Mouse (Mus musculus) kidney, postnatal 10 days (tissue): ENCODE results near the gene Hapln2.

ENCODE experiments used
- DNase-seq: peaks from one replicate; pipeline ENCODE4 v3.0.0; 2021; ENCODE audit warnings: mixed read lengths

The Hapln2 gene

DNA sequence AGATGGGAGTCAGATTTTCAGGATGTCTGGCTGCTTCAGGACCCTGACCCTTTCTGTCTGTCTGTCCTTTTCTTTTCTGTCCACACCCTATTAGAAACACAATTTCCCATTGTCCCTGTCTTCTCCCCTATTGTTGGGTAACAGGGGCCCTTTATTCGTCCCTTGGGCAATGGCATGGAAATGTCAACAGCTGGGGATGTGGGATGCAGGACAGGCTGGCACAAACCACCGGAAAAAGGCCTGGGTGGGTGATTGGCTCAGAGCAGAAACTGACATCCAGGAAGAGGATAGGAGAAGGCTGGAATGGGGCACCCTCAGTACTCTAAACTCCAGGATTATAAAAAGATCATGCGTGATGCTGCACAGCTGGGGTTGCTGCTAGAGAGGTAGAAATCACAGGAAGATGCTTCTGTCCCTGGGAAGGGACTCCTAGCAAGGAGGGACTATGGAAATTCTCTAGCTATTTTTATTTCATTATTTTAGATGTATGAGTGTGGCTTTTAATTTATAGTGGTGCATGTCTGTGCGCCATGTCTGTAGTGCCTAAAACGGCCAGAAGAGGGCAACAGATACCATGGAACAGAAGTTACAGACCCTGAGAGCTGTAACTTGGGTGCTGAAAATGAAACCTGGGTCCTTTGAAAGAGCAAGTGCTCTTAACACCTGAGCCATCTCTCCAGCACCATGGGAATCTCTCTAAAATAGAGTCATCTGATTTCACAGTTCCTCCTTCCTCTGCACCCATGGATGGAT, at the start of gene Hapln2:
Hapln2 (minus strand) TSS at position 150 of the 753 bp plus-strand sequence.
- peak; percentile 30 for DNase-seq

DNA sequence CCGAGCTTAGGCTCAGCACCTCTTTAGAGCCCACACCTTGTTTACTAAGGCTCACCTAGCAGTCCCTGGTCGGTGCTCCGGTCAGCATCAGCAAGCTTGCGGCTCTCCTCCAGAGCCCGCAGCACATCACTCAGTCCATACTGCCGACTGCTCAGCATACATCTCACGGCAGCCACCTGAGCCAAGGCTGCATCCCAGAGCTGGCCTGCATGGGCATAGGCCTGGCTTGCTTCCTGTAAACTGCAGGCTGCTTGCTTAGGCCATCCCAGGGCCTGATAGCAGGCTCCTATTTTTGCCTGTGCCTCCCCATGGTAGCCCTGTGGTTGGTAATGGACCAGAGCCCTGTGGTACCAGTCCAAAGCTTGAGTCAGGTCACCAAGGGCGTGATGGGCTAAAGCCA, 47.4 kb upstream of the Hapln2 start:
- DNase-seq: no peak

DNA sequence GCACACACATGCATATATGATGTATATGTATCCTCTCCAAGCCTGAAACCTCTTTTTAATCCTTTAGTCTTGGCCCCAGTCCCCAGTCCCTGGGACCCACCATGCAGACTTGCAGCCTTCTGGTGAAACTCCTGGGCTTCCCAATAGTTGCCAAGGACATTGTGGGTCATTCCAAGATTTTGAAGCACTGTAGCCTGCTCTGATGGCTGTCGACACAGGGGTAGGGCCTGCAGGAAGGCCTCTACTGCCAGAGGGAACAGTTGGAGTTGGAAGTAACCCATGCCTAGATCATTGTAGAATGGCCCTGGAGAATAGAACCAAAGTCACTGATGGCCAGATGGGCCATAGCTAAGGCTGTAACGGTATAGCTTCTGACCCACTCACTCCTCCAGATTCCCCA, 47.0 kb upstream of the Hapln2 start:
- no peak for DNase-seq

DNA sequence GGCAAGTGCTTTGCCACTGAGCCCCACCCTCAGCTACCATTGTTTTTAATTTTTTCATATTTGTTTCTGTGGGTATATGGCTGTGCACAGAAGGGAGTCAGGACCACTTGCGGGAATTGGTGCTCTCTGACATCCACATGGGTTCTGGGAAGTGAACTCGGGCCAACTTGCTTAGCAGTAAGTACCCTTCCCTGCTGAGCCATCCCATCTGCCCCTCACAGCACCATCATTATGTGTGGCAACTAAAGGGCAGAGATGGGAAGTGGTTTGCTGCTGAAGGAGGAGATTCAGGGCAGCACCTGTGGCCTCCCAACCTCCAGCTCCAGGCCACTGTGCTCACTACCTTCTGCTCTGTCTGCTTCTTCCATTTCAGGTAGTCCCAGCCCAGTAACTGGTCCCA, 46.2 kb upstream of the Hapln2 start:
- no peak for DNase-seq

DNA sequence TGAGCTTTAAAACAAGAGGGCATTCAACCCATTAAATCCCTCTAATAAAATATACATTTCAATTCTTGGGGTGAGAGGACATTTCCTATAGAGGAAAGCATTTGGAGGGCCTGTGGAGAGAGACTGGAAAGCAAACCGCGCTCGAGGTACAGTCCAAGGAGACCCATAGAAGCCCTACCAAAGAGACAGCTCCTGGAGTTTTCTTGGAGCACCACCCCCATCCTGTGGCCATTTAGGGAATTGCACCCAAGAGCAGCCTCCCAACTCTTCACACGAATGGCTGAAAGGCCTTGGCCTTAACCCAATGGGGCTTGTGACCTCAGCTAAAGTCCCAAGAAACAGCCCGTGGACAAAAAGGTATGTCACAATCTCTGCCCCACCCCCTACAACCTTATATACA, 44.4 kb upstream of the Hapln2 start:
- DNase-seq: peak; percentile 89

DNA sequence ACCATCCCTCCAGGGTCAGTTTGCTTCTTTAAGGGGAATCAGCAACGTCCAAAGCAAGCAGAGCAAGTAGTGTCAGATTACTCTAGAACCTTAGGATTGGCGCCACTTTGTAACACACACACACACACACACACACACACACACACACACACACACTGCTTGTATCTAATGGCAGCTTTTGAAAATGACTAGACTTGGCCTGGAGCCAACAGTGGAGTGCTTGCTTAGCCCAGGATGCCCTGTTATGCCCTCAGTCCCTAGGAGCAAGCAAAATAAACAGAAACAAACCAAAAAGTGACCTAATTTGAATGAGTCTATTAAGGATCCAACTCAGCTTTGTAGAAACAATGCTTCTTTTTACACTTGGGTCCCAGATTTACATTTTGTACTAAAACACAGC, 41.0 kb upstream of the Hapln2 start:
- no peak for DNase-seq

DNA sequence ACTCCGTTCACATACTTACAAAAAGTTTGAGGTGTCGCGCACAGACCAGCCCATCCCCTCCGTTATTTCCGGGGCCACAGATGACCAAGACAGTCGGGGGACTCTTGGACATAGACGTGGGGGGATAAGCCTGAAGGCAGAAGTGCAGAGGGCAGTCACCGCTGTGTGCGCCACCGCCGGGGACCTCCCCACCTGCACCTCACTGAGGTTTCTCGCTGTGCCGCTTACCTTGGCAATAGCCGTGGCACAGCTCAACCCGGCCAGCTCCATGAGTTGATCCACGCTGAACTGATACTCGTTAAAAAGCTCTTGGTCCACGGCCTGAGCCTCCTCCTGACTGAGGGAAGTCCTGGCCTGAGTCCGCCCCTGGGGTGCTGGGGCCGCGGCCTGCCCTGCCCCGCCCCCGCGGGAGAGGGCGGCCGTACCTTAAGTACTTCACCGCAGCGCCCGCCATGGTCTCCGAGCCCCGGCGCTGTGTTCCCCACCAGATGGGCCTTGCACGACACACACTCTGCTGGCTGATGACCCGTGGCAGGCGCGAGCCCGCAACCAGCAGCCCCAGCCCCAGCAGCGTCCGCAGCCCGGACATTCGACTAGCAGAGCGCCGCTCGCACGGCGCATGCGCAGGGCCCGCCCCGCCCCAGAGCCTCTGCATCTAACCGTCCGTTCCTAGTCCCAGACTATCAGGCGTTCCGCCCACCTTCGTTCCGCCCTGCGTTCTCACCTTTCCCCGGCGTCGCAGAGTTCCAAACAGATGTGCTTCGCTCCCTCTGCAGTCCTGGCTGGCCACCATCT, 30.7 kb upstream of the Hapln2 start, which contains the start of gene Naxe:
Naxe (minus strand) TSS at position 594 of the 795 bp plus-strand sequence.
- DNase-seq: peak; percentile 91

DNA sequence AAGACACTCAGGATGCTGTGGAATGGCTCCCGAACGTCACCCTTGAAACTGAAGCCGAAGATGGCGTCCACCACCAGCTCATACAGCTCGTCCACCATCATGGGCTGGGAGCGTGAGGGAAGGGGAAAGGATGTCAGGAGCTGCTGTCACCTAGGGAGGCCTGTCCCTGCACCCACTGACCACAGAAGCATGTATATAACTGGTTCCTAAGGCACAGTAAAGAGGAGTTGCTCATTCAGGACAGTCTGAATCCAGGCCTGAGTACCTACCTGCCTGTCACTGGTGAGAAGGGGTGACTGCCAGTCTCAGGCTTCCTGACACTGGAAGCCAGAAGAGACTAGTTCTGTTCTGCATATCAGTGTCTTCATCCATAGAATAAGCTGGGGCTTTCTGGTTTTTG, 29.6 kb upstream of the Hapln2 start:
- no peak for DNase-seq

DNA sequence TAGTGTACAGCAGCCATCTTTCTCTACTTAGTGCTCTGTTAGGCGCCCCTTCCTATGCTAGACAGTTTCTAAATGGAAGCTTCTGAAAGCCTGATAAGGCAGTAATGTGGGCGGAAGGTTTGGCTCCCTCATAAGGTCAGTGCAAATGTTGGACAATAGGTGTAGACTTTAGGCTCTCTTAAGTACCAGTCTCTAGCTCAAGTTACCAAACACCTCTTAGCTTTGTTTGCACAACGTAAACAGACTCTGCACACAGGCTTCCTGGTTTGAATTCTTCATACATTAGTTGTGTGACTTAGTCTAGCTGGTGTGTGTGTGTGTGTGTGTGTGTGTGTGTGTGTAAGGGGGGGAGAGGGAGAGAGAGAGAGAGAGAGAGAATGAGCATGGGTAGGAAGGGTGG, 22.1 kb upstream of the Hapln2 start:
- DNase-seq: no peak

DNA sequence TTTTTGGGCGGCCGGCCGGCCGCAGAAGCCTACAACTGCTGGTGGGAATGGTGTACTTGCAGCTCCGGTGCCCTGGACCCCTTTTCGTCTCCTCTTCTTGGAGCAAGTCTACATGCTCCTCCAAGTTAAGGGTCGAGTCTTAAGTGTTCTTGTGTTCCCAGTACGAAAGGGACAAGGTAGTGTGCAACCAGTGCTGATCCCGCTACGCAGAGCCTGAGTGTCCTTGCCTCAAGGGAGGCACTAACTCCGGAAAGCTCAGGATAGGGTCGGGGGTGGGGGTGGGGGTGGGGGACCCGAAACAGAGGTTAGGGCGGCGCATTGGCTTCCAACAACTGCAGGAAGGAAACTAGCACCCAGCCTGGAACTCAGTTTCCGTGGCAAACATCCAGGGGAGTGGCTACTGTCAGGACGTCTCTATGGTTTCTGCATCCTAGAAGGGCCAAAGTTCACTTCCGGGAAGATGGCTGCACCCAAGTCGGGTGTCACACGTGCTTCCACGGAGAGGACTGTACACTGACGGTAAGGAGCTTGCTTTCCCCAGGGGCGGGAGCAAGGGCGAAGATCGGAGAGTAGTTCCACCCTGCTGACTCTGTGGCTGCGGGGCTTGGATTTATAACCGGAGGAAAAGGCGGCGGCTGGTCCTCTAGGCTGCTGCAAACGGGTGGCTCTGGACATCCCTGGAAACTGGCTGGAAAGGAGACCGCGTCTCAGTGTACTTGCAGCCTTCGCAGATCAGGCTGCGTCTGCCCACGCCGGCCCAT, 15.5 kb upstream of the Hapln2 start, which contains the start of gene Gpatch4:
Gpatch4 (plus strand) TSS at position 448 of the 761 bp plus-strand sequence.
- DNase-seq: peak; percentile 92

DNA sequence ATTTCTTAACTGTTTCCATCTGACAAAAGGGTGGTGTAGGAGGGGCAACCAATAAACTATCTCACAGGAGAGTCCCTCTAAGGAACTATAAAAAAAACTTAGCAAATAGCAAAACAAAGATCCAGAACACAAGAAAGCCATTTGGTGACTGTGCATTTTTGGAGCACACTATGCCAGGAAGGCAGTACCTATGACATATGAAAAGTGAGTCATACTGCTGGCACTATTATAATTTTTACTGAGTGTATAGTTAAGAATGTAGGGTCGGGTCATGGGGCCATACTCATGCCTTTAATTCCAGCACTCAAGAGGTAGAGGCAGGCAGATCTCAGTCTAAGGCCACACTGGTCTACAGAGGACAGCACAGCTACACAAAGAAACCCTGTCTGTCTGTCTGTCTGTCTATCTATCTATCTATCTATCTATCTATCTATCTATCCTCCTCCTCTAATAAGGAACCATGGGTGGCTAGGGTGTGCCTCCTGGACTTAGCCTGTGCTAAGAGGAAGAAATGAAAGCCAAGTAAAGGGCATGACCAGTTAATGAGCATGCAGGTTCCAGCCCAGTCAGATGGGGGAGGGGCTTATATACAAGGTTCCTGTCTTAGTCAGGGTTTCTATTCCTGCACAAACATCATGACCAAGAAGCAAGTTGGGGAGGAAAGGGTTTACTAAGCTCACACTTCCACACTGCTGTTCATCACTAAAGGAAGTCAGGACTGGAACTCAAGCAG, 8.3 kb upstream of the Hapln2 start:
- DNase-seq: no peak

DNA sequence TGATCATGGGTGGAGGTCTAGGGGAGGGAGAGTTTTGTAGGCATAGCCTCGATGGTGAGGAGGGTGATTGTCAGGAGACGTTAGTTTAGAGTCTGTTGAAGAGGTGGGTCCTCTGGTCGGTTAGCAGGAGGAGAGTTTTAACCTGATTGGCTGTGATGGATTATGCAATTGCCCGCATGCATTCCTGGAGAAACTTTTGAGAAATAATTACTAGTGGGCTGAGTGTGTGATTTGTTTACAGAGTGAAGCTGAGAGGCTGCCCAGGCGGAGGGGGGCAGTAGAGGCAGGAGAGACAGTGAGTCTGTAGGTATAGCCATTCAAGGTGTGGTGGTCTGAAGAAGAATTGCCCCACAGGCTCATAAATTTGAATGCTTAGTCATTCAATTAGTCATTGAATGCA, 6.1 kb upstream of the Hapln2 start:
- DNase-seq: no peak

DNA sequence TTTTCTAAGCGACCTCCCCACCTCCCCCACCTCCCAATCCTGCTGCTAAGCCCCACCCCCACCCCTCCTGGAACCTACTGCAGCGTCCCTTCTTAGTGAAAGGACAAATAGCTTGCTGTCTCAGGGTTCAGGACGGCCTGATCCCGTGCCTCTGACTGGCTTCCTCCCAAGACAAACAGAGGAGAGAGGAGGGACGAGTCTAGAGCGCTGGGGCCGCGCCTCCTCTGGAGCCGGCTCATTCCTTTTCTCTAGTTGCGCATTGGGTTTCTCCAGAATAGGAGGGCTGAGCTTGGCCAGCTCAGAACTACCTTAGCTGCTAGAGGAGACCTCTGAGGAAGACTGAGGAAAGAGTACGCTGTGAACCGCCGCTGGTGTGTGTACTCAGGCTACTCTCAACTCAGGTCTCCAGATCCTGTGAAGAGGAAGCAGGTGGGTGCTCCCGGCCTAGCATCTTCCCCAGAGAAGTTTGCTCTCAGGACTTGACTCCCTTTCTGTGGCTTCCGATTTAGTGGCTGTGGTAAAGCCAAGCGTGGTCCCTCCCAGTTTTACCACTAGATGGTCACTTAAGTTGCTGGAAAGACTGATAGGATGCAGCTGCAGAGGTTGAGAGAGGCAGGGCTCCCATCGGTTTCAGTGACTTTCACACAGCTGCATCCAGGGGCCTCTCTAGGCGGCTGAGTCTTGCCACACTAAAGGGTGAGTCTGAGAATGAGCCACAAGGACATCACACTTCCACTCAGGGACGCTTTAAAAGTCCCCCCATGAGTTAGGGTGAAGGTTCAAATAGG, 3.4 kb upstream of the Hapln2 start:
- DNase-seq: peak; percentile 73

DNA sequence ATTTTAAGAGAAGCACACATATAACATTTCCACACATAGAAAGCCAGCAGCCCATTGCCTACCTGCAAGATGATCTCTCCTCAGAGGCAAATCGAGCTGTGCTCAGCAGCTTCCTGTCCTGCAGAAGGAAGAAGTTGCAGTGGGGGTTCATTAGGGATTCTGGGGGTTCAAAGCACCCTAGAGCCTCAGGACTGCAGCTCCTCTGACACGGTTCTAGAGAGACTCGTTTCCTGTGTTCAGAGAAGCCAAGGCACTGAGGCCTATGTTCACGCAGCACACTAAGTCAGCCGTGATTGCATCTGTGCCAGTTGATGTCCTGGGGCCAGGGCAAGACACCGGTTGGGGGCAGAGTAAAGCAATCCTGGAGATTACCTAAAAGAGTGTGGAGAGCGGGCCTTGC, 560 bp downstream of the Hapln2 start:
- no peak for DNase-seq

DNA sequence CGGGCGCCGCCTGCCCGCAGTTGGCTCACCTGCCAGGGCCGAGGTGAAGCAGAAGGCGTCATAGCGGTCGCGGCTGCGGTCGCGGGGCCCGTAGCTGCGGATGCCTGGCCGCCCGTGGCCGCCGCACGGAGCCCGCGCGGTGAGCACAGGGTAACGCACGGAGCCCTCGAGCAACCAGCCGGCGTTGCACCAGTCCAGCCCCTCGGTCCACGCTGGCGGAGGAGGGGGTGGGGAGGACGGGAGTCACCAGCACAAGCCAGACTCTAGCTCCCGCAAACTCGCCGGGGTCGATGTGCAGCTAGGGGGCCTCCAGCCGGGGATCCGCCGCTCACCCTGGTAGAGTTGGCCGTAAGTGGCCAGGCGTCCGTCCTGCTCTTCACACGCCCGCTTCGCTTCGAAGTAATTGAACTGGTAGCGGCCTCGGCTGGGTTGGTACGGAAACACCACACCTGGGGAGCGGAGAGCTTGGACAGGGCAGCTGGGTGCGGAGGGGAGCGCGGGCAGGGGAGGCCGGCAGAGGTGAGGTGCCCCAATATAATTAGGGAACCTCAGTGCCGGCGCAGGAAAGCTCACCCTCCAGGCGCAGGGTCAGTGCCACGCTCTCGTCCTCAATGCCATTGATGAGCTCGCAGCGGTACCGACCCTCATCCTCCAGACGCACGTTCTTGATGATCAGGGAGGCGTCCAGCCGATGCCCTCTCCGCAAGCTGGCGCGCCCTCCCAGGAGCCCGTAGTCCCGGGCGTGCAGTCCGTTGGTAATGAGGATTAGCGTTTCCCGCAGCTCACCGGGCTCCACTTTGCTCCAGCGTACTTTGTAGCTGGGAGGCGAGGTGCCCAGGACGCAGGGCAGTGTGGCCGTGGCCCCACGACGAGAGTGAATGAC, 4.0 kb downstream of the Hapln2 start:
- no peak for DNase-seq

DNA sequence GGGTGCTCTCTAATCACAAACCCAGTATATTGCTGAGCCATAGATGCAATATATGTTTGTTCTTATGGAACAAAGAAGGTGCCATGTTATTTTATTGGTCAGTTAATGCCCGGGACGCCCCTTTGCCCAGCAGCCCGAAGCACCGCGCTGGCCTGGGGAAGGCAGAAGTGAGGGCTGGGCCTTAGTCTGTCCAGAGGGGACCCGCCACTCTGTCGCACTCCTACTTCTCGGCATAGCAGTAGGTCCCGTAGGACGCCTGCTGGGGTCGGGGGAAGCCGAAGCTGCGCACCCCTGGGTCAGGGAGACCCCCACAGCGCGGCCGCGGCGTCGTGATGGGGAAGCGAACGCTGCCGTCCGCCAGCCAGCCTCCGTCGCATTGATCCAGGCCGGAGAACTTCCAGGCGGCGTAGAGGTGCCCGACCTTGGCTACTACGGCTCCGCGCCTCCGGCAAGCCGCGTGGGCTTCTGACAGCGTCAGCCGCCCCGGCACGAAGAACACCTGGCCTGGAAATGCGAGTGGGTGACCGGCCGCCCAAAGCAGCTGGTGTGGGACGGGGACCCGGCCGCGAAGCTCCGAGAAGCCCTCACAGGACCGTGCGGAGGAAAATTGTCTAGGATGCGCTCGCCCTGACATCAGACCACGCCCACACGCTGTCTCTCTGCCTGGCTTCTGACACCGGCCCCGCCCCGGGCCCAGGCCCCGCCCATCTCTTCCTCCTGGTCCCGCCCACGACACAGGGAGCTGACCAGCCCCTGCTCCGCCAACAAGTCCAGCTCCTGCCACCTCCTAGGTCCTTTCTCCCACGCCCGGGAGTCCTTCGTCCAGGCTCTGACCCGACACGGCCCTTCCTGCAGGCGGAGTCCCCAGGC, 4.8 kb downstream of the Hapln2 start:
- DNase-seq: peak; percentile 96

DNA sequence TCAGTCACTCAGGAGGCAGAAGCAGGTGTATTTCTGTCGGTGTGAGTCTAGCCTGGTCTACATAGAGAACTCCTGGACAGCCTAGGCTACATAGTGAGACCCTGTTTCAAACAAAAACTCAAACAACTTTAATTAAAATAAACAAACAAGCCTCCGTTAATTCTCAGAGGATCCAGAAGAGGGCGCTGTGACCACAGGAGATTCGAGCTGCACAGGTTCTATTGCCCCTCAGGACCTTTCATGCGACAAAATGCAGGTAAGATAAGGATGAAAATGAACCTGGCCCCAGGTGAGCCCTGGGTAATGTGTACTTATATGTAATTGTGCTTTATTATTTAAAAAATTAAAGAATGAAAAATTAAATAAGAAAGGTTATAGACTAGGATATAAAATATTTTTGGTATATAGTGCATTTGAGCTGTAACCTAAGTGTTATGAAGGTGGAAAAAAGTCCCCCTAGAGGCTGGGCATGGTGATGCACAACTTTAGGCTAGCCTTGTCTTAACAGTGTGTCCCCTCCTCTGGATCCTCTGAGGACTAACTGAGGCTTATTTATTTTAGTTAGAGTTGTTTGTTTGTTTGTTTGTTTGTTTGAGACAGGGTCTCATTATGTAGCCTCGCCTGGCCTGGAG, 16.6 kb downstream of the Hapln2 start:
- peak; percentile 47 for DNase-seq

DNA sequence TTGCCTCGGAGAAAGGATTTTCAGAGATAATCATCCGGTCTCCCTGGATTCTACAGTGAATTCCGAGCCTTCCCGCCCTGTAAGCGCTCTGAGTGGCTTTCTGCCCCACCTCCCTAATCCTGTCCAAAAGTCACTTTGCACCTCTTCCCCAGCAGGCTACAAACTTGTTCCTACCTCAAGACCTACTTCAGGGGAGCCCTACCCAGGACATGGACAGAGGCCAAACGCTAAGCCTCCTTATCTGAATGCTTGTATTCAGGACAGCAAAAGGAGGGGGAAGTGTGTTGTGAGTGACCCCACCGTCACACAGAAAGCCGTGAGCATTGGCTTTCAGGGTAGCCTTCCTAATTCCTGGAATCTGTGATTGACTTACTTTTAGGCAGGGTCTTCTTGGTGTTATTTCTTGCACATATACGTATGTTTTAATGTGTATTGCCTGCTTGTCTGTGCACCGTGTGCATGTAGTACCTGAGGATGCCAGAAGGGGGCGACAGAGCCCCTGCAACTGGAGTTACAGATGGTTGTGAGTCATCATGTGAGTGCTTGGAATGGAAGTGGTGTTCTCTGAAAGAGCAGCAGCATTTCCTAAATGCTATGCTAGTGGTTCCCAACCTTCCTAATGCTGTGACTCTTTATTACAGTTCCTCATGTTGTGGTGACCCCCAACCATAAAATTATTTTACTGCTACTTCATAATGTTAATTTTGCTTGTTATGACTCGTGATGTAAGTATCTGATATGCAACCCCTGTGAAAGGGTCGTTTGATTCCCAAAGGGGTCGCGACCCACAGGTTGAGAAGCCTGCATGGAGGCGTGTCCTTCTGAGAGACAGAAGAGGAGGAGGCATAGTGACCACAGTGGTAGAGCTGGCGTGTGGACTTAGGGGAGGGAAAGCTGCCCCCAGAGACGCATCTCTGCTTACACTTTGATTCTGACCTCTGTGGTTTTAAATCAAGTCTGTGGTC, 21.3 kb downstream of the Hapln2 start:
- DNase-seq: no peak
